Mouse (Mus musculus) midbrain, embryonic 14.5 days (tissue): Measurements from ENCODE around the gene Tmem44. TPM values are rescaled to one million over a fixed set of nuclear protein-coding genes. Genes with fewer than 3 reads are reported as not detected.

ENCODE experiments used
- ATAC-seq: fragments of 200-750 bp; cut with Nextera tagmentation; 2 replicates; pipeline ENCODE4 v1.8.0; 2017; ENCODE audit warnings: moderate number of reproducible peaks, moderate library complexity; ENCODE audit not compliant: low FRiP score, low TSS enrichment
- DNase-seq: peaks from one replicate; pipeline ENCODE4 v3.0.0-alpha.2; 2015
- H3K27ac ChIP-seq: fragments of 300-500 bp; sonication (generic); replicated peaks from 2 replicates; pipeline ENCODE4 v1.5.1; 2014; ENCODE audit warnings: mild to moderate bottlenecking, low read depth, low read length, moderate library complexity
- H3K27me3 ChIP-seq: fragments of 300-500 bp; sonication (generic); 2 replicates; pipeline ENCODE4 v1.6.1; 2014; ENCODE audit warnings: low read length, control low read depth, mixed read lengths; ENCODE audit not compliant: control insufficient read depth, insufficient read depth
- H3K36me3 ChIP-seq: fragments of 300-500 bp; sonication (generic); 2 replicates; pipeline ENCODE4 v1.6.1; 2014; ENCODE audit warnings: low read length, control low read depth; ENCODE audit not compliant: control insufficient read depth, insufficient read depth
- H3K4me1 ChIP-seq: fragments of 300-500 bp; sonication (generic); 2 replicates; pipeline ENCODE4 v1.6.1; 2014; ENCODE audit warnings: mild to moderate bottlenecking, antibody characterized with exemption, low read length, control low read depth; ENCODE audit not compliant: control insufficient read depth, insufficient read depth
- H3K4me2 ChIP-seq: fragments of 300-500 bp; sonication (generic); 2 replicates; pipeline ENCODE4 v1.6.1; 2014; ENCODE audit warnings: mild to moderate bottlenecking, low read length, moderate library complexity
- H3K4me3 ChIP-seq: fragments of 300-500 bp; sonication (generic); replicated peaks from 2 replicates; pipeline ENCODE4 v1.5.1; 2014; ENCODE audit warnings: low read depth, low read length
- H3K9ac ChIP-seq: fragments of 300-500 bp; sonication (generic); replicated peaks from 2 replicates; pipeline ENCODE4 v1.6.1; 2014; ENCODE audit warnings: mild to moderate bottlenecking, low read length, moderate library complexity
- H3K9me3 ChIP-seq: fragments of 300-500 bp; sonication (generic); 2 replicates; pipeline ENCODE4 v1.6.1; 2016; ENCODE audit warnings: low read length, control low read depth, mixed read lengths; ENCODE audit not compliant: control insufficient read depth
- WGBS: fragments of 180-500 bp; shearing (Covaris S2); extraction: QIAGEN DNeasy Blood & Tissue Kit; methylation state at CpG from one replicate; pipeline ENCODE4 v1.1.7; 2014; 5-methylcytosine and 5-hydroxymethylcytosine counted together
- polyA plus RNA-seq: library from polyadenylated mRNA; unstranded; fragments of >200 nt; fragmentation: Nextera tagmentation; extraction: Ambion mirVana; gene quantifications from 2 replicates; pipeline ENCODE4 v1.2.1, GENCODE M21; 2014

Tmem44 gene
- polyA plus RNA-seq, 1 experiment from 2014 or later: 76.3 TPM

GRCm38 (mm10) chr16:30587494-30588327 is 37.1 kb upstream of the Tmem44 start, which contains the start of gene Lsg1:
TSS of gene Lsg1 (minus strand) at chr16:30587592.
- whole genome bisulfite sequencing: 3% methylated on average over 35 of the region's 35 CpGs
- Histone ChIP-seq H3K27ac (peak within 1 kb of the TSS; percentile 73), H3K4me3 (peak within 1 kb of the TSS; percentile 92), H3K36me3 (peaks cover 26% of the 10 kb centered on the region), H3K9me3 (no peaks in the 10 kb centered on the region), H3K9ac (peak within 1 kb of the TSS; percentile 62), H3K4me2 (peak within 1 kb of the TSS; percentile 93), H3K27me3 (no peaks in the 10 kb centered on the region), H3K4me1 (peaks cover 8% of the 10 kb centered on the region)
- ATAC-seq (peak; percentile 95), DNase-seq (peak; percentile 97)

DNA sequence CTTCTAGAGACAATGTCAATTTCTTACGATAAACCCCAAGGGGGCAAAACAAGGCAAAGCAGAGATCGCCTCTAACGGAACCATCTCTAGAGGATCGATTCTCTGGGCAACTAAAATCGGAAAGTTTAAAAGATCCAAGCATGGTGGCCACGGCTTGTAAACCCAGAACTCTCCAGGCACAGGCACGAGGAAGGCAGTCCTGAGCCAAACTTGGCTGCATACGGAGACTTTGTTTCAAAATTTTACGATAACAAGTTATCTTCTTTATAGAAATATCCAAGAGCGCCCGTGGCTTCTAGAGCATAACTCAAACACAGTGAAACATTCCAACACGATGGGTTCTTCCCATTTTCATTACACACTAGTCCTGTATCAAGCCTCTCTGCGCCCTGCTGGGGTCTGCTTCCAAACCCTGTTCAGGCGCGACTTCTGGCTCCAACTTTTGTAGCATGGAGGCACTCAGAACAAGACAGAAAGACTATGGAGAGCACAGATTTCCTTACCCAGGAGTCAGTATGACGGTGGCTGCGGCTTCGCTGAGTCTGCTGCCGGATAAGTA is 36.4 kb upstream of the Tmem44 start:
- Histone ChIP-seq H3K4me2 (peak overlapping the region; percentile 93), H3K36me3 (peaks cover 33% of the 10 kb centered on the region), H3K9me3 (no peaks in the 10 kb centered on the region), H3K4me3 (peak overlapping the region; percentile 92), H3K9ac (peak overlapping the region; percentile 62), H3K27ac (peak overlapping the region; percentile 73; the same call in 1 of the 2 replicates), H3K4me1 (peaks cover 8% of the 10 kb centered on the region), H3K27me3 (no peaks in the 10 kb centered on the region)
- DNase-seq: no peak
- WGBS: 4% methylated on average over 19 of the region's 19 CpGs
- no peak for ATAC-seq

DNA sequence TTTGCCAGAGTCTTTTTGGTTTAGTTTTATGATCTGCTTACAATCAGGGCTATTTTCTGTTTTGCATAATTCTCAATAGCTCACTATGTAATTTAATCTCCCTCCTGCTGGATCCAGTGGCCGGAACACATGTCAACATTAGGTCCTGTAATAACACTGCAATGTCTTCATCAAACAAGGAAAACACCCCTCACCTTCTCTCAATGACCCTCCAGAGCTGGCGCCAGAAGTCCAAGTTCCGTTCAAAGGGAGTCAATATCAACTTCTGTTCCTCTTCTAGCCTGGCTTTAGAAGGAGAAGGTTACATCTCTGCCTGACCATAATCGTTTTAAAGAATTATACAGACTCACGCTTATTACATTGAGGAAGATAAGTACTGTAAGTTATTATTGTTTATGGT is 30.1 kb upstream of the Tmem44 start:
- ATAC-seq (no peak), DNase-seq (no peak)
- Histone ChIP-seq H3K4me2 (no peak overlapping the region), H3K9me3 (no peaks in the 10 kb centered on the region), H3K9ac (no peak overlapping the region), H3K4me3 (no peak overlapping the region), H3K4me1 (no peaks in the 10 kb centered on the region), H3K27ac (no peak overlapping the region), H3K36me3 (peaks cover 90% of the 10 kb centered on the region), H3K27me3 (no peaks in the 10 kb centered on the region)
- 92% methylated on average over 5 of the region's 5 CpGs for WGBS

DNA sequence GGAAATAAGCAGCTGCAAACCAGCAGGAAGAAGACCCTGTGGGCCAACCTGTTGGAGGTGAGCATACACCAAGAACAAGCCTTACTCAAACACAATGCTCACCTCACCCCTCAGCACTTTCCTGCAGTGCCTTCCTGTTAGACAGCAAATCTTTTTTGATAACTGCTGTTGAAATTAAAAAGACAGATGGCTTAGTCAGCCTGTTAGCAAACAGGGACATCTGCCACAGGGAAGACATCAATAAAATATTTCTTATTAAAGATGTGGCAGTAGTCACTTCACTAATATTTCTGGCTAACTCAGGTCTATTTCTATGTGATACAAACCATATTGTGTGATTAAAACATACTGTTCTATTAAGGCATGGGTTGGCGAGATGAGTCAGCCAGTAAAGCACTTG is 25.8 kb upstream of the Tmem44 start:
- H3K4me3 ChIP-seq: no peak overlapping the region
- no peaks in the 10 kb centered on the region for H3K27me3 ChIP-seq
- no peak for ATAC-seq
- DNase-seq: no peak
- H3K9me3 ChIP-seq: no peaks in the 10 kb centered on the region
- 92% methylated on average over 1 of the region's 1 CpGs for WGBS
- no peaks in the 10 kb centered on the region for H3K4me1 ChIP-seq
- H3K36me3 ChIP-seq: peaks cover 89% of the 10 kb centered on the region
- H3K4me2 ChIP-seq: no peak overlapping the region
- no peak overlapping the region for H3K27ac ChIP-seq
- no peak overlapping the region for H3K9ac ChIP-seq

- H3K4me1 ChIP-seq: no peaks in the 10 kb centered on the region
- H3K4me3 ChIP-seq: no peak overlapping the region
- no peaks in the 10 kb centered on the region for H3K27me3 ChIP-seq
- peaks cover 89% of the 10 kb centered on the region for H3K36me3 ChIP-seq
- 94% methylated on average over 7 of the region's 7 CpGs for WGBS
- H3K9me3 ChIP-seq: no peaks in the 10 kb centered on the region
- ATAC-seq (no peak), DNase-seq (no peak)
- no peak overlapping the region for H3K27ac ChIP-seq
- H3K9ac ChIP-seq: no peak overlapping the region
- no peak overlapping the region for H3K4me2 ChIP-seq
Observed at GRCm38 (mm10) chr16:30575815-30576214, 25.2 kb upstream of the Tmem44 start.

DNA sequence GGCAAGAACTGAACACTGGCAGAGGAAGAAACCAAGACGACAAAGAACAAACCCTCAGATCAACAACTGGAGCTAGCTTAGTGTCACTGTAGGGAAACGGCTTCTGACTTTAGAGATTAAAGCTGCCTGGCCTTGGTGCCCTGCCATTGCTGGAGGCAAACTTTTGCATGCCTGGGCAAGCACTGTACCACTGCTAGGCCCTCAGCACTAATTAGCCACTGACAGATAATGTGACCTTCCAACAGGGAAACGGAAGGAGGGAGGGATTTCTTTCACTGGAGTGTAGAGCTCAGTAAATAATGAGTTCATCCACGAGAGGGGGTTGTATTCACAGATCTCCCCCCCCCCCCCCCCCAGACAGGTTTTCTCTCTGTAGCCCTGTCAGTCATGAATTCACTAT is 21.6 kb upstream of the Tmem44 start:
- no peaks in the 10 kb centered on the region for H3K9me3 ChIP-seq
- H3K4me2 ChIP-seq: no peak overlapping the region
- no peak overlapping the region for H3K27ac ChIP-seq
- WGBS: 64% methylated on average over 4 of the region's 4 CpGs
- peaks cover 91% of the 10 kb centered on the region for H3K36me3 ChIP-seq
- H3K27me3 ChIP-seq: no peaks in the 10 kb centered on the region
- no peaks in the 10 kb centered on the region for H3K4me1 ChIP-seq
- no peak overlapping the region for H3K9ac ChIP-seq
- no peak overlapping the region for H3K4me3 ChIP-seq
- no peak for DNase-seq
- ATAC-seq: no peak

DNA sequence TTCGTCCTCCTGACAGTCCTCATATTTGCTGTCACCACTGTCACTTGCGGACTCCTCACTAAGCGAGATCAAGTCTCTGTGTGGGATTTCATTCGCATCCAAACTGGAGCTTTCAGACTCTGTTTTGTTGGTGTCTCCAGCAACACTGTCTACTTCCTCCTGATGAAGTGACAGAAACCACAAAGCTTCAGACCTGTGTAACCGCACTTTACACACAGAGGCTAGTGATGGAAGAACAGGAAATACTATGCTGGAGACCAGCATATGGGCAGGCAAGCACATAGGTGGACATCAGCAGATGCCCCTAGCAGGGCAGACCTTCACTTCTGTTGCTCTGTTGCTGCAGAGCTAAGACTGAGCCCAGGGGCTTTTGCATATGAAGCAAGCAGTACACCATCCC is 20.7 kb upstream of the Tmem44 start:
- Histone ChIP-seq H3K27ac (no peak overlapping the region), H3K4me1 (no peaks in the 10 kb centered on the region), H3K4me2 (no peak overlapping the region), H3K36me3 (peaks cover 91% of the 10 kb centered on the region), H3K27me3 (no peaks in the 10 kb centered on the region), H3K4me3 (no peak overlapping the region), H3K9me3 (no peaks in the 10 kb centered on the region), H3K9ac (no peak overlapping the region)
- 98% methylated on average over 5 of the region's 5 CpGs for WGBS
- ATAC-seq (no peak), DNase-seq (no peak)

GRCm38 (mm10) chr16:30570173-30570572 is 19.5 kb upstream of the Tmem44 start:
- no peaks in the 10 kb centered on the region for H3K27me3 ChIP-seq
- DNase-seq: no peak
- no peak overlapping the region for H3K27ac ChIP-seq
- peaks cover 92% of the 10 kb centered on the region for H3K36me3 ChIP-seq
- no peak overlapping the region for H3K4me3 ChIP-seq
- H3K4me2 ChIP-seq: no peak overlapping the region
- 93% methylated on average over 4 of the region's 4 CpGs for WGBS
- no peak for ATAC-seq
- no peak overlapping the region for H3K9ac ChIP-seq
- no peaks in the 10 kb centered on the region for H3K4me1 ChIP-seq
- H3K9me3 ChIP-seq: no peaks in the 10 kb centered on the region

DNA sequence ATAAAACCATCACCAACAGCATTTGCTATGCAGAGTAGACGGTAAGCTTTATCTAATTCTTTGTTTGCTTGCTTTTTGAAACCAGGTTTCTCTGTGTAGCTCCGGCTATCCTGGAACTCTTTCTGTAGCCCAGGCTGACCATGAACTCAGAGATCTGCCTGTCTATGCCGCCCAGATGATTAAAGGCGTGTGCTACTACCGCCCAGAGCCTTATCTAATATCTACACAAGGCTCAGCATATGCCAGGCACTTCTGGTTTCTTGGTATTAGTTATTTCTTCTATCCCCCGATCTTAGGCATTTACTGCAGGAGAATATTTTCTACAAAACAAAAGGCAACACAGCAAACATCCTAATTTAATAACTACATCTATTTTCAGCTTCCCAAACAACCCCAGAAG is 15.0 kb upstream of the Tmem44 start:
- ATAC-seq (no peak), DNase-seq (no peak)
- Histone ChIP-seq H3K27ac (no peak overlapping the region), H3K27me3 (no peaks in the 10 kb centered on the region), H3K4me3 (no peak overlapping the region), H3K4me2 (no peak overlapping the region), H3K9me3 (no peaks in the 10 kb centered on the region), H3K4me1 (no peaks in the 10 kb centered on the region), H3K36me3 (peaks cover 97% of the 10 kb centered on the region), H3K9ac (no peak overlapping the region)
- 93% methylated on average over 6 of the region's 6 CpGs for WGBS
